Comparison of ENCODE assay signal across 8 mouse cellular contexts in genomic region chr11:100575484-100575855, GRCm38 (mm10). TPM values are rescaled to one million over a fixed set of nuclear protein-coding genes. Genes with fewer than 3 reads are reported as not detected.
DNase-seq lines count a peak whose midpoint lies in the region; ATAC-seq and TF ChIP-seq lines count a peak whose summit lies in the region.

No protein-coding gene starts in this region.

- H3K27ac ChIP-seq in neural tube, embryonic 11.5 days (ENCODE audit: low read depth, low read length), result no peak overlapping the region
- H3K27ac ChIP-seq in hindbrain, postnatal 0 days, result peak overlapping the region; percentile 69
- peak overlapping the region; percentile 84 for H3K27ac ChIP-seq in macrophage

- peak; percentile 58 for DNase-seq in cerebellum, adult 11-12 months
- DNase-seq in neural tube, embryonic 11.5 days (ENCODE audit: low spot score), result no peak
- no peak for DNase-seq in neural tube, embryonic 10.5 days (ENCODE audit: extremely low spot score, low spot score)
- no peak for DNase-seq in hindbrain, postnatal 0 days (ENCODE audit: low spot score)
- DNase-seq in gastrocnemius, postnatal 10 days, result no peak
- DNase-seq in adrenal gland, adult 2 months, result no peak

- no peaks in the 10 kb centered on the region for H3K9me3 ChIP-seq in neural tube, embryonic 11.5 days (ENCODE audit: control insufficient read depth, low read length)
- no peaks in the 10 kb centered on the region for H3K9me3 ChIP-seq in hindbrain, postnatal 0 days (ENCODE audit: low read length)

- H3K4me1 ChIP-seq in neural tube, embryonic 11.5 days (ENCODE audit: control insufficient read depth, insufficient read depth, low read length), result peaks cover 6% of the 10 kb centered on the region
- H3K4me1 ChIP-seq in hindbrain, postnatal 0 days (ENCODE audit: insufficient read depth, low read length), result peaks cover 15% of the 10 kb centered on the region; the same call in 1 of the 2 replicates

- 30% methylated on average over 2 of the region's 2 CpGs for WGBS in neural tube, embryonic 11.5 days
- whole genome bisulfite sequencing in hindbrain, postnatal 0 days, result 31% methylated on average over 2 of the region's 2 CpGs
- WGBS in macrophage (ENCODE audit: missing documents), result 63% methylated on average over 2 of the region's 2 CpGs

- H3K79me2 ChIP-seq in macrophage (ENCODE audit: inconsistent target), result peaks cover 42% of the 10 kb centered on the region; the same call in 1 of the 2 replicates

- H3K9ac ChIP-seq in neural tube, embryonic 11.5 days (ENCODE audit: low read length), result peak overlapping the region; percentile 54
- peak overlapping the region; percentile 55 for H3K9ac ChIP-seq in hindbrain, postnatal 0 days (replicated peaks; ENCODE audit: low read length)

- H3K4me3 ChIP-seq in neural tube, embryonic 11.5 days (ENCODE audit: low read depth, low read length), result peak overlapping the region; percentile 53
- H3K4me3 ChIP-seq in hindbrain, postnatal 0 days (ENCODE audit: low read length), result peak overlapping the region; percentile 62
- H3K4me3 ChIP-seq in macrophage (ENCODE audit: inconsistent target), result peak overlapping the region; percentile 73

- TF ChIP-seq CTCF in hindbrain, postnatal 0 days (IDR thresholded peaks at IDR 0.05; ENCODE audit: low read depth), result no peak; the same call in 1 of the 2 replicates

- ATAC-seq in cerebellum, adult (ENCODE audit: insufficient number of reproducible peaks, low FRiP score, low TSS enrichment), result no peak
- no peak for ATAC-seq in neural tube, embryonic 11.5 days (ENCODE audit: insufficient read depth, low FRiP score, low TSS enrichment)
- peak; percentile 30 for ATAC-seq in hindbrain, postnatal 0 days

- H3K36me3 ChIP-seq in neural tube, embryonic 11.5 days (ENCODE audit: control insufficient read depth, insufficient read depth, low read length), result peaks cover 4% of the 10 kb centered on the region; the same call in 1 of the 2 replicates
- peaks cover 20% of the 10 kb centered on the region; the same call in 1 of the 2 replicates for H3K36me3 ChIP-seq in hindbrain, postnatal 0 days (ENCODE audit: insufficient read depth, low read length)
- H3K36me3 ChIP-seq in macrophage (ENCODE audit: inconsistent target), result peaks cover 13% of the 10 kb centered on the region

- no peaks in the 10 kb centered on the region for H3K27me3 ChIP-seq in neural tube, embryonic 11.5 days (ENCODE audit: control insufficient read depth, insufficient read depth, low read length)
- H3K27me3 ChIP-seq in hindbrain, postnatal 0 days (ENCODE audit: insufficient read depth, low read length), result no peaks in the 10 kb centered on the region

- H3K4me2 ChIP-seq in neural tube, embryonic 11.5 days (ENCODE audit: low read depth), result peak overlapping the region; percentile 58
- H3K4me2 ChIP-seq in hindbrain, postnatal 0 days (ENCODE audit: low read depth, low read length), result peak overlapping the region; percentile 81

RNA-seq across cellular contexts. Expression of gene Cnp, which starts 0.8 kb away (rescaled TPM):
- 26.1 and 28.0 TPM in 2 replicates for polyA plus RNA-seq in neural tube, embryonic 11.5 days (2014; fragmentation: Nextera tagmentation; extraction: Ambion mirVana)
- 95.3 and 125 TPM in 2 replicates for total RNA-seq in hindbrain, postnatal 0 days (2014; rRNA removed)
- 121 and 146 TPM in 2 replicates for polyA plus RNA-seq in hindbrain, postnatal 0 days (2015; fragmentation: Nextera tagmentation; extraction: Ambion mirVana)
- 10 to 100 TPM in 5 of 26 experiments, 1 to 10 TPM in 19, under 1 TPM in 2; 0.87 to 13.2 (median 4.0) TPM for total RNA-seq in macrophage (2018; cell fraction: chromatin; rRNA removed)
- total RNA-seq in macrophage (2018; cell fraction: cytosol; rRNA removed), result 100 to 1,000 TPM in 1 of 26 experiments, 10 to 100 TPM in 25; 28.5 to 108 (median 51.6) TPM
- total RNA-seq in macrophage (2018; cell fraction: nucleus; rRNA removed), result 10 to 100 TPM in 22 of 26 experiments, 1 to 10 TPM in 4; 6.2 to 65.2 (median 21.2) TPM
- polyA plus RNA-seq in macrophage (2018), result 26.5 to 58.0 TPM (median 47.3 TPM) in 3 replicates
- 10 to 100 TPM; 26.0 to 33.6 TPM for total RNA-seq in gastrocnemius, postnatal 10 days (2021)
- 10 to 100 TPM; 38.3 to 55.4 TPM for total RNA-seq in adrenal gland, adult 2 months (2021)
- polyA plus RNA-seq in adrenal gland, adult 2 months (2012; rRNA removed), result 29.4 and 36.5 TPM in 2 replicates

RNA-seq across cellular contexts. Expression of gene Ttc25, which starts 30.1 kb away (rescaled TPM):
- polyA plus RNA-seq in neural tube, embryonic 11.5 days (2014; fragmentation: Nextera tagmentation; extraction: Ambion mirVana), result 1.0 and 1.4 TPM in 2 replicates
- 1.5 and 2.4 TPM in 2 replicates for total RNA-seq in hindbrain, postnatal 0 days (2014; rRNA removed)
- polyA plus RNA-seq in hindbrain, postnatal 0 days (2015; fragmentation: Nextera tagmentation; extraction: Ambion mirVana), result 1.8 and 2.0 TPM in 2 replicates
- 1 to 10 TPM in 4 of 26 experiments, under 1 TPM in 17, not detected in 5; 0.16 to 1.4 (median 0.55) TPM for total RNA-seq in macrophage (2018; cell fraction: chromatin; rRNA removed)
- total RNA-seq in macrophage (2018; cell fraction: cytosol; rRNA removed), result under 1 TPM in 25 of 26 experiments, not detected in 1; 0.03 to 0.20 (median 0.10) TPM
- 1 to 10 TPM in 6 of 26 experiments, under 1 TPM in 18, not detected in 2; 0.28 to 1.4 (median 0.68) TPM for total RNA-seq in macrophage (2018; cell fraction: nucleus; rRNA removed)
- polyA plus RNA-seq in macrophage (2018), result 0.11 to 0.12 TPM in 2 of 3 replicates, not detected in the other
- total RNA-seq in gastrocnemius, postnatal 10 days (2021), result under 1 TPM; 0.14 to 0.16 TPM
- 10 to 100 TPM in 1 of 2 experiments, 1 to 10 TPM in 1; 3.5 to 11.4 TPM for total RNA-seq in adrenal gland, adult 2 months (2021)
- polyA plus RNA-seq in adrenal gland, adult 2 months (2012; rRNA removed), result 1.3 and 1.6 TPM in 2 replicates

RNA-seq across cellular contexts. Expression of gene Nkiras2, which starts 43.6 kb away (rescaled TPM):
- polyA plus RNA-seq in neural tube, embryonic 11.5 days (2014; fragmentation: Nextera tagmentation; extraction: Ambion mirVana), result 112 and 115 TPM in 2 replicates
- 125 and 131 TPM in 2 replicates for total RNA-seq in hindbrain, postnatal 0 days (2014; rRNA removed)
- 77.5 and 82.1 TPM in 2 replicates for polyA plus RNA-seq in hindbrain, postnatal 0 days (2015; fragmentation: Nextera tagmentation; extraction: Ambion mirVana)
- 10 to 100 TPM in 22 of 26 experiments, 1 to 10 TPM in 4; 4.4 to 64.4 (median 24.7) TPM for total RNA-seq in macrophage (2018; cell fraction: chromatin; rRNA removed)
- total RNA-seq in macrophage (2018; cell fraction: cytosol; rRNA removed), result 10 to 100 TPM; 33.0 to 70.9 (median 60.9) TPM
- 10 to 100 TPM; 11.7 to 72.5 (median 38.1) TPM for total RNA-seq in macrophage (2018; cell fraction: nucleus; rRNA removed)
- 44.7 to 60.7 TPM (median 47.9 TPM) in 3 replicates for polyA plus RNA-seq in macrophage (2018)
- 10 to 100 TPM; 29.1 to 30.1 TPM for total RNA-seq in gastrocnemius, postnatal 10 days (2021)
- 10 to 100 TPM; 32.5 to 36.0 TPM for total RNA-seq in adrenal gland, adult 2 months (2021)
- polyA plus RNA-seq in adrenal gland, adult 2 months (2012; rRNA removed), result 50.9 and 59.4 TPM in 2 replicates

RNA-seq across cellular contexts. Expression of gene Dnajc7, which starts 44.5 kb away (rescaled TPM):
- 77.0 and 81.1 TPM in 2 replicates for polyA plus RNA-seq in neural tube, embryonic 11.5 days (2014; fragmentation: Nextera tagmentation; extraction: Ambion mirVana)
- 64.6 and 73.8 TPM in 2 replicates for total RNA-seq in hindbrain, postnatal 0 days (2014; rRNA removed)
- polyA plus RNA-seq in hindbrain, postnatal 0 days (2015; fragmentation: Nextera tagmentation; extraction: Ambion mirVana), result 237 and 246 TPM in 2 replicates
- 100 to 1,000 TPM; 165 to 694 (median 511) TPM for total RNA-seq in macrophage (2018; cell fraction: chromatin; rRNA removed)
- total RNA-seq in macrophage (2018; cell fraction: cytosol; rRNA removed), result 100 to 1,000 TPM in 20 of 26 experiments, 10 to 100 TPM in 6; 82.7 to 154 (median 113) TPM
- 100 to 1,000 TPM; 124 to 407 (median 282) TPM for total RNA-seq in macrophage (2018; cell fraction: nucleus; rRNA removed)
- polyA plus RNA-seq in macrophage (2018), result 134 to 172 TPM (median 137 TPM) in 3 replicates
- 100 to 1,000 TPM; 191 to 195 TPM for total RNA-seq in gastrocnemius, postnatal 10 days (2021)
- 100 to 1,000 TPM; 174 to 177 TPM for total RNA-seq in adrenal gland, adult 2 months (2021)
- 9.3 and 11.7 TPM in 2 replicates for polyA plus RNA-seq in adrenal gland, adult 2 months (2012; rRNA removed)

RNA-seq across cellular contexts. Expression of gene Acly, which starts 47.7 kb away (rescaled TPM):
- 330 and 394 TPM in 2 replicates for polyA plus RNA-seq in neural tube, embryonic 11.5 days (2014; fragmentation: Nextera tagmentation; extraction: Ambion mirVana)
- 229 and 235 TPM in 2 replicates for total RNA-seq in hindbrain, postnatal 0 days (2014; rRNA removed)
- 130 and 135 TPM in 2 replicates for polyA plus RNA-seq in hindbrain, postnatal 0 days (2015; fragmentation: Nextera tagmentation; extraction: Ambion mirVana)
- total RNA-seq in macrophage (2018; cell fraction: chromatin; rRNA removed), result 100 to 1,000 TPM in 17 of 26 experiments, 10 to 100 TPM in 9; 46.4 to 178 (median 118) TPM
- total RNA-seq in macrophage (2018; cell fraction: cytosol; rRNA removed), result 100 to 1,000 TPM in 7 of 26 experiments, 10 to 100 TPM in 19; 65.0 to 112 (median 90.5) TPM
- total RNA-seq in macrophage (2018; cell fraction: nucleus; rRNA removed), result 100 to 1,000 TPM in 3 of 26 experiments, 10 to 100 TPM in 23; 46.9 to 156 (median 84.4) TPM
- polyA plus RNA-seq in macrophage (2018), result 70.4 to 111 TPM (median 89.5 TPM) in 3 replicates
- 10 to 100 TPM; 26.6 to 34.6 TPM for total RNA-seq in gastrocnemius, postnatal 10 days (2021)
- 1,000 to 10,000 TPM; 1,249 to 2,157 TPM for total RNA-seq in adrenal gland, adult 2 months (2021)
- 567 and 624 TPM in 2 replicates for polyA plus RNA-seq in adrenal gland, adult 2 months (2012; rRNA removed)
